Comparison of ENCODE assay signal across 8 mouse cellular contexts in genomic region chr5:23418147-23418781, GRCm38 (mm10). TPM values are rescaled to one million over a fixed set of nuclear protein-coding genes. Genes with fewer than 3 reads are reported as not detected.
DNase-seq lines count a peak whose midpoint lies in the region; ATAC-seq lines count a peak whose summit lies in the region.

No protein-coding gene starts in this region.

- H3K9ac ChIP-seq in hindbrain, embryonic 14.5 days: peak overlapping the region; percentile 73

- peak; percentile 82 for DNase-seq in NIH3T3 (ENCODE audit: low read depth)
- DNase-seq in cerebellum, postnatal 14 days: peak; percentile 87 to 91
- DNase-seq in frontal cortex, postnatal 25 days (ENCODE audit: low spot score in 2 of 2): peak; percentile 64 to 77
- DNase-seq in hindbrain, embryonic 14.5 days (ENCODE audit: low spot score): peak; percentile 77
- peak; percentile 76 for DNase-seq in left cerebral cortex, adult 11 months (ENCODE audit: low spot score)
- DNase-seq in lung, postnatal 36 days: peak; percentile 94
- peak; percentile 81 for DNase-seq in retina, embryonic 14.5 days (ENCODE audit: low spot score)
- peak; percentile 89 to 91 for DNase-seq in thymus, postnatal 36 days

- H3K9me3 ChIP-seq in hindbrain, embryonic 14.5 days (ENCODE audit: control insufficient read depth, low read length): no peaks in the 10 kb centered on the region

- H3K36me3 ChIP-seq in hindbrain, embryonic 14.5 days (replicated peaks; ENCODE audit: control insufficient read depth, insufficient read depth): peaks cover 8% of the 10 kb centered on the region; the same call in 1 of the 2 replicates

- H3K27me3 ChIP-seq in hindbrain, embryonic 14.5 days (ENCODE audit: control insufficient read depth, insufficient read depth, low read length): no peaks in the 10 kb centered on the region

- peak; percentile 88 for ATAC-seq in hindbrain, embryonic 14.5 days (ENCODE audit: low FRiP score)

- H3K27ac ChIP-seq in hindbrain, embryonic 14.5 days: peak overlapping the region; percentile 95

- H3K4me2 ChIP-seq in hindbrain, embryonic 14.5 days (replicated peaks): peak overlapping the region; percentile 59

- peaks cover 61% of the 10 kb centered on the region for H3K4me1 ChIP-seq in hindbrain, embryonic 14.5 days (replicated peaks; ENCODE audit: control insufficient read depth, insufficient read depth, low read length)

- H3K4me3 ChIP-seq in hindbrain, embryonic 14.5 days (replicated peaks; ENCODE audit: low read length): peak overlapping the region; percentile 47

- WGBS in hindbrain, embryonic 14.5 days: under 1% methylated on average over 40 of the region's 40 CpGs

RNA-seq across cellular contexts. Expression of gene Kmt2e, which starts 16.0 kb away (rescaled TPM):
- 118 and 128 TPM in 2 replicates for polyA plus RNA-seq in hindbrain, embryonic 14.5 days (2014; fragmentation: Nextera tagmentation; extraction: Ambion mirVana)

Comparison
In these comparisons a context has a peak if more than half of its experiments do, and no peak if none do; other contexts are left out.
1. Peak in every context shown above with its lines: DNase-seq, ATAC-seq, H3K4me3 ChIP-seq and H3K27ac ChIP-seq.